Mouse (Mus musculus) embryonic fibroblast, embryonic 13.5 days (primary cell): ENCODE measurements around the gene Yipf1.

Experiments used
- CTCF ChIP-seq: IDR thresholded peaks from 2 replicates; pipeline ENCODE4 v1.5.1; 2011; ENCODE audit warnings: mild to moderate bottlenecking, control low read depth, low read length, moderate library complexity, borderline replicate concordance; ENCODE audit not compliant: insufficient read depth
- POLR2A ChIP-seq: IDR thresholded peaks from 2 replicates; pipeline ENCODE4 v1.6.1; 2011; ENCODE audit warnings: low read depth, mild to moderate bottlenecking, control low read depth, low read length, moderate library complexity

DNA sequence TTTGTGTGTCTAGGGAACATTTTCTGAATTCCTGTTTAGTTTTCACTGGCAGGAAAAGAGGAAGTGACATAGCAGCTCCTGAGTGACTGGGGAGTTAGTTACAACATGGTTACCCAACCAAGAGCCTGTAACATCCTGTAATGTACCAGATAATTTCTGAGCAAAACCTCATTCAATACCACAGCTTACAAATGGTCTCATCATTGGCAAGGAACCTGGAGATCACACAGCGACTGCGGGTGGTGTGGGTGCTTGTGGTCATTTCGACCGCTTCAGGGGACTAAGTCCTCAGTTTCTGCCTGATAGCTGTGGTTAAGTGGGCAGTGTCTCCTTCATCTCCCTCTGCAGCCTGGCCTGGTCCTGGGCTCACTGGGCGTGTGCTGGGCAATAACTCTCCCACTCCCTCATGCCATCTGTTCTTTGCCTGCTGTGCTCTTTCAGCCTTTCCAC lies 50.1 kb downstream of the Yipf1 start:
- no peak for TF ChIP-seq CTCF
- TF ChIP-seq POLR2A = no peak
